Mouse (Mus musculus): Measurements from ENCODE around the gene Ttll7. TPM values are rescaled to one million over a fixed set of nuclear protein-coding genes. Genes with fewer than 3 reads are reported as not detected.

Gene Ttll7
- total and polyA plus RNA-seq, 2 experiments from 2014 or later, result 7.5 to 23.5 TPM

GRCm38 (mm10) chr3:146866563-146866962, 14.4 kb downstream of the Ttll7 start:
- no peaks in the 10 kb centered on the region for H3K4me1 ChIP-seq (ENCODE audit: insufficient read depth)
- H3K4me2 ChIP-seq (ENCODE audit: low read depth), result no peak overlapping the region
- DNase-seq (no peak), ATAC-seq (no peak)
- no peaks in the 10 kb centered on the region for H3K9me3 ChIP-seq (ENCODE audit: low read length)
- H3K4me3 ChIP-seq (ENCODE audit: low read depth, low read length), result no peak overlapping the region
- WGBS, result 37% methylated on average over 4 of the region's 4 CpGs
- H3K9ac ChIP-seq, result no peak overlapping the region
- no peaks in the 10 kb centered on the region for H3K27me3 ChIP-seq (ENCODE audit: insufficient read depth, low read length)
- TF ChIP-seq CTCF (IDR thresholded peaks at IDR 0.05; ENCODE audit: low read depth), result peak; percentile 51
- H3K27ac ChIP-seq (ENCODE audit: low read depth, low read length), result no peak overlapping the region
- no peaks in the 10 kb centered on the region for H3K36me3 ChIP-seq (ENCODE audit: insufficient read depth)

- Histone ChIP-seq H3K4me1 (ENCODE audit: insufficient read depth) (no peaks in the 10 kb centered on the region), H3K9ac (no peak overlapping the region), H3K9me3 (ENCODE audit: low read length) (no peaks in the 10 kb centered on the region), H3K4me2 (ENCODE audit: low read depth) (no peak overlapping the region), H3K27me3 (ENCODE audit: insufficient read depth, low read length) (no peaks in the 10 kb centered on the region), H3K4me3 (ENCODE audit: low read depth, low read length) (no peak overlapping the region), H3K36me3 (ENCODE audit: insufficient read depth) (no peaks in the 10 kb centered on the region), H3K27ac (ENCODE audit: low read depth, low read length) (no peak overlapping the region)
- DNase-seq (no peak), ATAC-seq (no peak)
- TF ChIP-seq CTCF (IDR thresholded peaks at IDR 0.05; ENCODE audit: low read depth), result no peak
- 91% methylated on average over 3 of the region's 3 CpGs for WGBS
Observed at GRCm38 (mm10) chr3:146871954-146872353, 19.8 kb downstream of the Ttll7 start.

GRCm38 (mm10) chr3:146875929-146876328, 23.8 kb downstream of the Ttll7 start:
- Histone ChIP-seq H3K36me3 (ENCODE audit: insufficient read depth) (no peaks in the 10 kb centered on the region), H3K27me3 (ENCODE audit: insufficient read depth, low read length) (no peaks in the 10 kb centered on the region), H3K9ac (no peak overlapping the region), H3K4me1 (ENCODE audit: insufficient read depth) (no peaks in the 10 kb centered on the region), H3K4me2 (ENCODE audit: low read depth) (no peak overlapping the region), H3K27ac (ENCODE audit: low read depth, low read length) (no peak overlapping the region), H3K4me3 (ENCODE audit: low read depth, low read length) (no peak overlapping the region), H3K9me3 (ENCODE audit: low read length) (no peaks in the 10 kb centered on the region)
- WGBS, result 77% methylated on average over 2 of the region's 2 CpGs
- ATAC-seq, result no peak
- DNase-seq, result no peak
- no peak for TF ChIP-seq CTCF (IDR thresholded peaks at IDR 0.05; ENCODE audit: low read depth)

DNA sequence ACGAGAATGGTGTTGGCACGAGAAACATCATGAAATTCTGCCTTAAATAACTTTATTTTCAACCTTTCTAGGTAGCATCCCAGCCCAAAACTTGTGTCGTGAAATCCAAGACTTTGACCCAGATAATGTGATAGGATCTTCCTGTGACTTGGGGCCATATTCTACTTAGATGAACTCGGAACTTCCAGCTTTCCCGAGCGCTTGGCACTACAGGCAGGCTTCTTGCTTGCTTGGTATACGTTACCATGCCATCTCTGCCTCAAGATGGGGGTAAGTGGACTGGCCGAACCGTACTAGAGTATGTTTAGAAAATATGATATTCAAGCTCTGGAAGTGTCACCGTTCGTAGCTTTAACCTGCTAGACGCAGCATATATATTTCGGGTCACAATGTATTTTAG, 41.8 kb downstream of the Ttll7 start:
- peaks cover 7% of the 10 kb centered on the region; the same call in 1 of the 2 replicates for H3K36me3 ChIP-seq (ENCODE audit: insufficient read depth)
- H3K4me2 ChIP-seq (ENCODE audit: low read depth), result no peak overlapping the region
- 83% methylated on average over 13 of the region's 13 CpGs for WGBS
- no peak overlapping the region for H3K9ac ChIP-seq
- DNase-seq, result no peak
- no peaks in the 10 kb centered on the region for H3K27me3 ChIP-seq (ENCODE audit: insufficient read depth, low read length)
- no peaks in the 10 kb centered on the region for H3K4me1 ChIP-seq (ENCODE audit: insufficient read depth)
- H3K9me3 ChIP-seq (ENCODE audit: low read length), result no peaks in the 10 kb centered on the region
- H3K4me3 ChIP-seq (ENCODE audit: low read depth, low read length), result no peak overlapping the region
- no peak for ATAC-seq
- H3K27ac ChIP-seq (ENCODE audit: low read depth, low read length), result no peak overlapping the region
- no peak for TF ChIP-seq CTCF (IDR thresholded peaks at IDR 0.05; ENCODE audit: low read depth)

- 89% methylated on average over 8 of the region's 8 CpGs for WGBS
- no peak for TF ChIP-seq CTCF (IDR thresholded peaks at IDR 0.05; ENCODE audit: low read depth)
- ATAC-seq (no peak), DNase-seq (no peak)
- Histone ChIP-seq H3K4me2 (ENCODE audit: low read depth) (no peak overlapping the region), H3K27ac (ENCODE audit: low read depth, low read length) (no peak overlapping the region), H3K9ac (no peak overlapping the region), H3K36me3 (ENCODE audit: insufficient read depth) (peaks cover 7% of the 10 kb centered on the region; the same call in 1 of the 2 replicates), H3K9me3 (ENCODE audit: low read length) (no peaks in the 10 kb centered on the region), H3K27me3 (ENCODE audit: insufficient read depth, low read length) (no peaks in the 10 kb centered on the region), H3K4me1 (ENCODE audit: insufficient read depth) (no peaks in the 10 kb centered on the region), H3K4me3 (ENCODE audit: low read depth, low read length) (no peak overlapping the region)
Observed at GRCm38 (mm10) chr3:146896581-146896980, 44.4 kb downstream of the Ttll7 start.

- H3K9me3 ChIP-seq (ENCODE audit: low read length), result no peaks in the 10 kb centered on the region
- TF ChIP-seq CTCF (IDR thresholded peaks at IDR 0.05; ENCODE audit: low read depth), result peak; percentile 15; the same call in 1 of the 2 replicates
Observed at GRCm38 (mm10) chr3:146900094-146900493, 47.9 kb downstream of the Ttll7 start.

GRCm38 (mm10) chr3:146901729-146902128, 49.6 kb downstream of the Ttll7 start:
- Histone ChIP-seq H3K4me2 (ENCODE audit: low read depth) (no peak overlapping the region), H3K27ac (ENCODE audit: low read depth, low read length) (no peak overlapping the region), H3K4me1 (ENCODE audit: insufficient read depth) (no peaks in the 10 kb centered on the region), H3K9me3 (ENCODE audit: low read length) (no peaks in the 10 kb centered on the region), H3K36me3 (ENCODE audit: insufficient read depth) (0 out of 2 replicates have a peak, but pooled peaks cover 3% of the 10 kb centered on the region), H3K4me3 (ENCODE audit: low read depth, low read length) (no peak overlapping the region), H3K27me3 (ENCODE audit: insufficient read depth, low read length) (no peaks in the 10 kb centered on the region), H3K9ac (no peak overlapping the region)
- peak; percentile 50 for ATAC-seq
- no peak for TF ChIP-seq CTCF (IDR thresholded peaks at IDR 0.05; ENCODE audit: low read depth)
- 29% methylated on average over 4 of the region's 4 CpGs for WGBS
- no peak for DNase-seq

More at GRCm38 (mm10) chr3:146900094-146900493, 47.9 kb downstream of the Ttll7 start:
- no peaks in the 10 kb centered on the region for H3K27me3 ChIP-seq (ENCODE audit: insufficient read depth, low read length)
- ATAC-seq, result no peak
- no peak overlapping the region for H3K27ac ChIP-seq (ENCODE audit: low read depth, low read length)
- 82% methylated on average over 3 of the region's 3 CpGs for WGBS
- DNase-seq, result no peak
- H3K4me2 ChIP-seq (ENCODE audit: low read depth), result no peak overlapping the region
- H3K36me3 ChIP-seq (ENCODE audit: insufficient read depth), result peaks cover 7% of the 10 kb centered on the region; the same call in 1 of the 2 replicates
- H3K4me3 ChIP-seq (ENCODE audit: low read depth, low read length), result no peak overlapping the region
- no peaks in the 10 kb centered on the region for H3K4me1 ChIP-seq (ENCODE audit: insufficient read depth)
- H3K9ac ChIP-seq, result no peak overlapping the region
